Mouse (Mus musculus) layer of hippocampus, adult 9-10 months (tissue): Measurements from ENCODE around the gene Ptprk.
A peak's percentile ranks its signal among the peaks of the same experiment; 100 is the strongest.

ENCODE experiments used
- DNase-seq: peaks from one replicate; pipeline ENCODE4 v3.0.0; 2022; ENCODE audit warnings: low spot score

The Ptprk gene

GRCm38 (mm10) chr10:28112826-28113589, 38.4 kb downstream of the Ptprk start:
- no peak for DNase-seq

- no peak for DNase-seq
Measured at GRCm38 (mm10) chr10:28113879-28114278, 39.3 kb downstream of the Ptprk start.

GRCm38 (mm10) chr10:28116982-28117381, 42.4 kb downstream of the Ptprk start:
- no peak for DNase-seq

- no peak for DNase-seq
Measured at GRCm38 (mm10) chr10:28118783-28119365, 44.3 kb downstream of the Ptprk start.

GRCm38 (mm10) chr10:28123881-28124280, 49.3 kb downstream of the Ptprk start:
- no peak for DNase-seq

- DNase-seq = peak; percentile 43
Measured at GRCm38 (mm10) chr10:28128011-28128410, 53.4 kb downstream of the Ptprk start.

- DNase-seq = no peak
Measured at GRCm38 (mm10) chr10:28128450-28128849, 53.8 kb downstream of the Ptprk start.

- no peak for DNase-seq
Measured at GRCm38 (mm10) chr10:28130422-28130821, 55.8 kb downstream of the Ptprk start.

GRCm38 (mm10) chr10:28133770-28134169, 59.1 kb downstream of the Ptprk start:
- DNase-seq = no peak

GRCm38 (mm10) chr10:28138399-28138798, 63.8 kb downstream of the Ptprk start:
- no peak for DNase-seq

- no peak for DNase-seq
Measured at GRCm38 (mm10) chr10:28144459-28144858, 69.8 kb downstream of the Ptprk start.

- DNase-seq = no peak
Measured at GRCm38 (mm10) chr10:28145326-28145725, 70.7 kb downstream of the Ptprk start.

- no peak for DNase-seq
Measured at GRCm38 (mm10) chr10:28155688-28156685, 81.4 kb downstream of the Ptprk start.

GRCm38 (mm10) chr10:28159716-28160115, 85.1 kb downstream of the Ptprk start:
- DNase-seq = no peak

GRCm38 (mm10) chr10:28161306-28161705, 86.7 kb downstream of the Ptprk start:
- DNase-seq = no peak

- DNase-seq = no peak
Measured at GRCm38 (mm10) chr10:28164250-28164649, 89.6 kb downstream of the Ptprk start.

- no peak for DNase-seq
Measured at GRCm38 (mm10) chr10:28164746-28165145, 90.1 kb downstream of the Ptprk start.

- DNase-seq = no peak
Measured at GRCm38 (mm10) chr10:28166610-28167009, 92.0 kb downstream of the Ptprk start.

- no peak for DNase-seq
Measured at GRCm38 (mm10) chr10:28167097-28167496, 92.5 kb downstream of the Ptprk start.

GRCm38 (mm10) chr10:28171196-28171595, 96.6 kb downstream of the Ptprk start:
- no peak for DNase-seq

GRCm38 (mm10) chr10:28178876-28179275, 104.3 kb downstream of the Ptprk start:
- DNase-seq = no peak

- DNase-seq = no peak
Measured at GRCm38 (mm10) chr10:28182081-28182480, 107.5 kb downstream of the Ptprk start.
